Mouse (Mus musculus) liver, embryonic 14.5 days (tissue): ENCODE results near the gene Qtrt2.

Experiments
- CTCF ChIP-seq: IDR thresholded peaks from 2 replicates; pipeline ENCODE4 v1.5.1; 2016; ENCODE audit warnings: antibody characterized with exemption, low read depth, control low read depth
- EP300 ChIP-seq: IDR thresholded peaks from 2 replicates; pipeline ENCODE4 v1.6.1; 2016; ENCODE audit warnings: antibody characterized with exemption, low read depth

DNA sequence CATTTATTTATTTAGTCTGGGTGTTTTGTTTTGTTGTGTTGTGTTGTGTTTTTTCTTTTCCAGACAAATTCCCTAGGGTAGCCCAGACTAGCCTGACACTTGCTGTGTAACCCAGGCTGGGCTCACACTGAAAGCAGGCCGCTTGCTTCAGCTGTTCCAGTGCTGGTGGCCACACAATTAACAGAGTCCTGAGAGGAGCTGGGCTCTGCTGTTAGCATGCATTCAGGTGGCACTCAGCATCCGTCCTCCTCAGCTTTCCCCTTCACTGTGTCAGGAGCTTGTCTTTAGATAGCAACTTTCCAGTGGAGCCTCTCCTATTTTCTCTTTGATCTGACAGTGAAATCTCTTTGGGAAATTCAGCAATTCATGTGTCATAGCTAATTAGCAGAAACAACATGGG lies 4.6 kb downstream of the Qtrt2 start:
- TF ChIP-seq EP300 (no peak), CTCF (no peak)
